Mouse (Mus musculus): Measurements from ENCODE around the gene Samd4b. TPM values are rescaled to one million over a fixed set of nuclear protein-coding genes. Genes with fewer than 3 reads are reported as not detected.

Samd4b gene
- total RNA-seq, 2 experiments from 2014 or later: 13.0 to 13.1 TPM

GRCm38 (mm10) chr7:28505585-28505984 is 92.4 kb downstream of the Samd4b start:
- intact Hi-C loops (cut with DNase I): no loop called here
- Histone ChIP-seq H3K27ac (no peak overlapping the region), H3K4me3 (no peak overlapping the region)
- TF ChIP-seq CTCF (IDR thresholded peaks at IDR 0.05): no peak
- DNase-seq: no peak

- DNase-seq: no peak
- no peak overlapping the region for H3K4me3 ChIP-seq
- no peak overlapping the region for H3K27ac ChIP-seq
- intact Hi-C loops (cut with DNase I): no loop called here
- no peak for TF ChIP-seq CTCF (IDR thresholded peaks at IDR 0.05)
Observed at GRCm38 (mm10) chr7:28495426-28495825, 102.5 kb downstream of the Samd4b start.

GRCm38 (mm10) chr7:28492310-28492709 is 105.6 kb downstream of the Samd4b start:
- intact Hi-C loops (cut with DNase I): loop anchor here (5.0 kb wide), 1 partner anchor 110 kb away; no protein-coding TSS in a partner anchor
- no peak for DNase-seq
- TF ChIP-seq CTCF (IDR thresholded peaks at IDR 0.05): no peak
- no peak overlapping the region for H3K4me3 ChIP-seq
- no peak overlapping the region for H3K27ac ChIP-seq

- no peak overlapping the region for H3K4me3 ChIP-seq
- no peak for DNase-seq
- H3K27ac ChIP-seq: no peak overlapping the region
- TF ChIP-seq CTCF (IDR thresholded peaks at IDR 0.05): no peak
- intact Hi-C loops (cut with DNase I): loop anchor here (5.0 kb wide), 1 partner anchor 111 kb away; no protein-coding TSS in a partner anchor
Observed at GRCm38 (mm10) chr7:28490903-28491302, 107.0 kb downstream of the Samd4b start.

DNA sequence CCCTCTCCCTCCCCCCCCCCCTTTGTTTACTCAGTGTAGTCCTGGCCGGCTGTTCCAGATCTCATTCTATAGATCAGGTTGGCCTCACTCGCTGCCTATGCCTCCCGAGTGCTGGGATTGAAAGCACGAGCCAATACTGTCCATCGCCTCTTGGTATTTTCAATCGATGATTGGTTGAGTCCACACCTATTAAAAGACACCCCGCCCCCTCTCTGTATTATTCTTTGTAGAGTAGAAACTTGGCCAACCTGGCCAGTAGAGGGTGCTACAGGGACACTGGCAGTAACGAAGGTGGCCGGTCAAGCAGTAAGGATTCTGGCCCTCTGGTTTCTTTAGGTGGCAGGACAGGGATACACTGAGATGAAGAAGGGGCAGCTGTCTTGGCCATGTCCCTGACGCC is 107.5 kb downstream of the Samd4b start:
- peak; percentile 67 for TF ChIP-seq CTCF (IDR thresholded peaks at IDR 0.05)

GRCm38 (mm10) chr7:28488030-28488491 is 109.9 kb downstream of the Samd4b start:
- Histone ChIP-seq H3K27ac (no peak overlapping the region), H3K4me3 (peak overlapping the region; percentile 6)
- peak; percentile 24 for DNase-seq
- intact Hi-C loops (cut with DNase I): loop anchor here (1.0 kb wide), 1 partner anchor 14 kb away; no protein-coding TSS in a partner anchor
- no peak for TF ChIP-seq CTCF (IDR thresholded peaks at IDR 0.05)

More for the DNA sequence above, 107.5 kb downstream of the Samd4b start:
- peak; percentile 57 for DNase-seq
- intact Hi-C loops (cut with DNase I): loop anchor here (5.0 kb wide), 1 partner anchor 112 kb away; no protein-coding TSS in a partner anchor
- Histone ChIP-seq H3K4me3 (no peak overlapping the region), H3K27ac (no peak overlapping the region)

- intact Hi-C loops (cut with DNase I): no loop called here
- no peak for DNase-seq
- no peak overlapping the region for H3K4me3 ChIP-seq
- no peak overlapping the region for H3K27ac ChIP-seq
- no peak for TF ChIP-seq CTCF (IDR thresholded peaks at IDR 0.05)
Observed at GRCm38 (mm10) chr7:28484192-28484591, 113.8 kb downstream of the Samd4b start.

GRCm38 (mm10) chr7:28482854-28483253 is 115.1 kb downstream of the Samd4b start:
- intact Hi-C loops (cut with DNase I): no loop called here
- no peak for TF ChIP-seq CTCF (IDR thresholded peaks at IDR 0.05)
- no peak overlapping the region for H3K27ac ChIP-seq
- DNase-seq: no peak
- no peak overlapping the region for H3K4me3 ChIP-seq

DNA sequence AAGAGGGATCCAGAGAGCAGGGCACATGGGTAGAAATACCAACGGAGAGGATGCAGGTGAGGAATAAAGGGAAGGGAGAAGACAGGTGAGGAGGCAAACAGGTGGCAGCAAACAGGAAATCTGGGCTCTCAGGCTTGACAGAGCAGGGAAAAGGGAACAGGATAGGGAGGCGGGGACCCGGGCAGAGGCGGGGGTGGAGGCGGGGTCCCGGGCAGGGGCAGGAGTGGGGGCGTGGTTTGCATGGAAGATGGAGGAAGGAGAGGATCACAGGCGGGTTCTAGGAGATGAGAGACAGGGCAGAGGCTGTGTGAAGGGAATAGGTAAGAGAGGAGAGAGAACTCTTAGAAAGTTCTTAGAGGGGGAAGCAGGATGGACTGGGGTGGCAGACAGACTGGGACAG is 119.1 kb downstream of the Samd4b start:
- no peak for DNase-seq
- TF ChIP-seq CTCF (IDR thresholded peaks at IDR 0.05): no peak
- H3K27ac ChIP-seq: no peak overlapping the region
- H3K4me3 ChIP-seq: no peak overlapping the region
- intact Hi-C loops (cut with DNase I): no loop called here

DNA sequence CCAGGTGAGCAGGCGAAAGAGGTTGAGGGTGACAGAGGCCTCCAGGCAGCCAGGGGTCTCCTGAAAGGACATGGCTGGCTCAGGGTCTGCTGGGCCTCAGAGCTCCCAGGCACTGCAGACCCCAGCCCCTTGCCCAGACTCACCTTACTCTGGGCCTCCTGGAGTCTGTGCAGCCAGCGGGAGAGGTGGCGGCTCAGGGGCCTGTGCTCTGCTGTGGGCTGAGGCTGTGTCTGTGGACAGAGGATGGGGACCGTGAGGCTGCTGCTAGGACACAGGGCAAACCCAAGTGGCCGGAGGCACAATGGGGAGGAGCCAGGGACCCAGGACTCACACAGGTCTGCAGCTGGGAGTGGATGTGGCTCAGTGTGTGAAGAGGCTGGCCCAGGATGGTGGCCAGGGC is 120.6 kb downstream of the Samd4b start:
- intact Hi-C loops (cut with DNase I): no loop called here
- Histone ChIP-seq H3K4me3 (no peak overlapping the region), H3K27ac (no peak overlapping the region)
- no peak for DNase-seq
- no peak for TF ChIP-seq CTCF (IDR thresholded peaks at IDR 0.05)

GRCm38 (mm10) chr7:28476191-28476590 is 121.8 kb downstream of the Samd4b start:
- TF ChIP-seq CTCF (IDR thresholded peaks at IDR 0.05): no peak
- H3K27ac ChIP-seq: no peak overlapping the region
- no peak overlapping the region for H3K4me3 ChIP-seq
- no peak for DNase-seq
- intact Hi-C loops (cut with DNase I): no loop called here

DNA sequence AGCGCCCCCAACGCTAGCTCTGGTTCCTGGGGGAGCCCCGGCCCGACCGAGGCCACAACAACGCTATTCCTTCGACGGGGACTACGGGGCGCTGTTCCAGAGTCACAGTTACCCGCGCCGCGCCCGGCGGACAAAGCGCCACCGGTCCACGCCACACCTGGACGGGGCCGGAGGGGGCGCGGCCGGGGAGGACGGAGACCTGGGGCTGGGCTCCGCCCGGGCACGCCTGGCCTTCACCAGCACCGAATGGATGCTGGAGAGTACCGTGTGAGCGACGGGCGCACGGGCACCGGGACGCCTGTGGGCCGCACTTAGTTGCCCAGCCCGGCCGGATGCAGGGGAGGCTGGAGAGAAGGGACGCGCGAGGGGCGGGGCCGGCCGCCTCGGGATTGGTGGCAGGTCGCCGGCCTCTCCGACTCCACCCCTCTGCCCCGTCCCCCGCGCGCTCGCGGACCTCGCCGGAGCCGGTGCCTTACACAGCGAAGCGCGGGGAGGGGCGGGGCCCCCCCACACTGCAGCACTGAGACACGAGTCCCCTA is 130.7 kb downstream of the Samd4b start:
- peak; percentile 57 for DNase-seq
- intact Hi-C loops (cut with DNase I): no loop called here
- TF ChIP-seq CTCF (IDR thresholded peaks at IDR 0.05): 0 out of 2 replicates have a peak, but pooled peaks have one; percentile 2
- Histone ChIP-seq H3K27ac (no peak overlapping the region), H3K4me3 (peak overlapping the region; percentile 71)

GRCm38 (mm10) chr7:28466721-28467212 is 131.2 kb downstream of the Samd4b start:
- DNase-seq: no peak
- Histone ChIP-seq H3K27ac (no peak overlapping the region), H3K4me3 (peak overlapping the region; percentile 71)
- no peak for TF ChIP-seq CTCF (IDR thresholded peaks at IDR 0.05)
- intact Hi-C loops (cut with DNase I): no loop called here
